Mouse (Mus musculus): ENCODE data around the gene Crbn. TPM values are rescaled to one million over a fixed set of nuclear protein-coding genes. Genes with fewer than 3 reads are reported as not detected.

Gene Crbn
- polyA plus RNA-seq, 1 experiment from 2014 or later: 35.6 TPM

GRCm38 (mm10) chr6:106769290-106769866 lies 30.5 kb downstream of the Crbn start:
- Histone ChIP-seq H3K4me1 (ENCODE audit: insufficient read depth, low read depth, low read length) (peaks cover 6% of the 10 kb centered on the region; the same call in 1 of the 2 replicates), H3K27me3 (replicated peaks; ENCODE audit: insufficient read depth, low read length) (no peaks in the 10 kb centered on the region), H3K9ac (replicated peaks; ENCODE audit: low read depth) (peak overlapping the region; percentile 64), H3K4me3 (ENCODE audit: low read depth, low read length) (peak overlapping the region; percentile 81), H3K36me3 (ENCODE audit: insufficient read depth, low read length) (peaks cover 8% of the 10 kb centered on the region; the same call in 1 of the 2 replicates), H3K27ac (ENCODE audit: low read length) (peak overlapping the region; percentile 84), H3K4me2 (replicated peaks; ENCODE audit: low read depth, low read length) (peak overlapping the region; percentile 93), H3K9me3 (ENCODE audit: low read length) (no peaks in the 10 kb centered on the region)
- 2% methylated on average over 33 of the region's 33 CpGs for WGBS
- DNase-seq (ENCODE audit: low spot score) (peak; percentile 35), ATAC-seq (peak; percentile 61)
- no peak for TF ChIP-seq CTCF (IDR thresholded peaks at IDR 0.05)
- no peak for TF ChIP-seq EP300 (IDR thresholded peaks at IDR 0.05)

GRCm38 (mm10) chr6:106768640-106769289 lies 31.1 kb downstream of the Crbn start, which contains the start of gene Trnt1:
Gene Trnt1 (plus strand): TSS chr6:106769120.
- peak within 1 kb of the TSS; percentile 81 for H3K4me3 ChIP-seq (ENCODE audit: low read depth, low read length)
- H3K27me3 ChIP-seq (replicated peaks; ENCODE audit: insufficient read depth, low read length): no peaks in the 10 kb centered on the region
- peaks cover 7% of the 10 kb centered on the region; the same call in 1 of the 2 replicates for H3K36me3 ChIP-seq (ENCODE audit: insufficient read depth, low read length)
- peak within 1 kb of the TSS; percentile 84 for H3K27ac ChIP-seq (ENCODE audit: low read length)
- ATAC-seq (peak; percentile 100), DNase-seq (ENCODE audit: low spot score) (peak; percentile 99)
- TF ChIP-seq EP300 (IDR thresholded peaks at IDR 0.05): no peak
- no peak for TF ChIP-seq CTCF (IDR thresholded peaks at IDR 0.05)
- H3K4me2 ChIP-seq (replicated peaks; ENCODE audit: low read depth, low read length): peak within 1 kb of the TSS; percentile 93
- H3K4me1 ChIP-seq (ENCODE audit: insufficient read depth, low read depth, low read length): peaks cover 6% of the 10 kb centered on the region; the same call in 1 of the 2 replicates
- WGBS: 7% methylated on average over 35 of the region's 35 CpGs
- H3K9me3 ChIP-seq (ENCODE audit: low read length): no peaks in the 10 kb centered on the region
- peak within 1 kb of the TSS; percentile 64 for H3K9ac ChIP-seq (replicated peaks; ENCODE audit: low read depth)

GRCm38 (mm10) chr6:106766774-106767173 lies 33.1 kb downstream of the Crbn start:
- 76% methylated on average over 4 of the region's 4 CpGs for WGBS
- no peak for TF ChIP-seq CTCF (IDR thresholded peaks at IDR 0.05)
- no peak for TF ChIP-seq EP300 (IDR thresholded peaks at IDR 0.05)
- no peak overlapping the region for H3K4me3 ChIP-seq (ENCODE audit: low read depth, low read length)
- no peaks in the 10 kb centered on the region for H3K36me3 ChIP-seq (ENCODE audit: insufficient read depth, low read length)
- no peak for DNase-seq (ENCODE audit: low spot score)
- H3K4me2 ChIP-seq (replicated peaks; ENCODE audit: low read depth, low read length): no peak overlapping the region
- no peaks in the 10 kb centered on the region for H3K9me3 ChIP-seq (ENCODE audit: low read length)
- no peak overlapping the region for H3K9ac ChIP-seq (replicated peaks; ENCODE audit: low read depth)
- H3K27me3 ChIP-seq (replicated peaks; ENCODE audit: insufficient read depth, low read length): no peaks in the 10 kb centered on the region
- no peak for ATAC-seq
- H3K27ac ChIP-seq (ENCODE audit: low read length): no peak overlapping the region
- H3K4me1 ChIP-seq (ENCODE audit: insufficient read depth, low read depth, low read length): peaks cover 6% of the 10 kb centered on the region; the same call in 1 of the 2 replicates

GRCm38 (mm10) chr6:106765892-106766291 lies 34.0 kb downstream of the Crbn start:
- no peak for TF ChIP-seq EP300 (IDR thresholded peaks at IDR 0.05)
- no peak for TF ChIP-seq CTCF (IDR thresholded peaks at IDR 0.05)
- no peak overlapping the region for H3K4me2 ChIP-seq (replicated peaks; ENCODE audit: low read depth, low read length)

GRCm38 (mm10) chr6:106761486-106761885 lies 38.4 kb downstream of the Crbn start:
- Histone ChIP-seq H3K27me3 (replicated peaks; ENCODE audit: insufficient read depth, low read length) (no peaks in the 10 kb centered on the region), H3K27ac (ENCODE audit: low read length) (no peak overlapping the region), H3K4me3 (ENCODE audit: low read depth, low read length) (no peak overlapping the region), H3K9ac (replicated peaks; ENCODE audit: low read depth) (no peak overlapping the region), H3K4me1 (ENCODE audit: insufficient read depth, low read depth, low read length) (no peaks in the 10 kb centered on the region), H3K4me2 (replicated peaks; ENCODE audit: low read depth, low read length) (no peak overlapping the region), H3K9me3 (ENCODE audit: low read length) (no peaks in the 10 kb centered on the region), H3K36me3 (ENCODE audit: insufficient read depth, low read length) (no peaks in the 10 kb centered on the region)
- DNase-seq (ENCODE audit: low spot score) (no peak), ATAC-seq (no peak)
- TF ChIP-seq EP300 (IDR thresholded peaks at IDR 0.05) (no peak), CTCF (IDR thresholded peaks at IDR 0.05) (no peak)
- WGBS: 52% methylated on average over 1 of the region's 1 CpGs

More at GRCm38 (mm10) chr6:106765892-106766291, 34.0 kb downstream of the Crbn start:
- ATAC-seq (no peak), DNase-seq (ENCODE audit: low spot score) (no peak)
- Histone ChIP-seq H3K9ac (replicated peaks; ENCODE audit: low read depth) (no peak overlapping the region), H3K27ac (ENCODE audit: low read length) (no peak overlapping the region), H3K36me3 (ENCODE audit: insufficient read depth, low read length) (no peaks in the 10 kb centered on the region), H3K4me3 (ENCODE audit: low read depth, low read length) (no peak overlapping the region), H3K4me1 (ENCODE audit: insufficient read depth, low read depth, low read length) (peaks cover 6% of the 10 kb centered on the region; the same call in 1 of the 2 replicates), H3K9me3 (ENCODE audit: low read length) (no peaks in the 10 kb centered on the region), H3K27me3 (replicated peaks; ENCODE audit: insufficient read depth, low read length) (no peaks in the 10 kb centered on the region)
- WGBS: 77% methylated on average over 1 of the region's 1 CpGs

- Histone ChIP-seq H3K9ac (replicated peaks; ENCODE audit: low read depth) (no peak overlapping the region), H3K4me3 (ENCODE audit: low read depth, low read length) (no peak overlapping the region), H3K4me1 (ENCODE audit: insufficient read depth, low read depth, low read length) (no peaks in the 10 kb centered on the region), H3K36me3 (ENCODE audit: insufficient read depth, low read length) (no peaks in the 10 kb centered on the region), H3K27ac (ENCODE audit: low read length) (no peak overlapping the region), H3K27me3 (replicated peaks; ENCODE audit: insufficient read depth, low read length) (no peaks in the 10 kb centered on the region), H3K4me2 (replicated peaks; ENCODE audit: low read depth, low read length) (no peak overlapping the region), H3K9me3 (ENCODE audit: low read length) (no peaks in the 10 kb centered on the region)
- WGBS: 70% methylated on average over 3 of the region's 3 CpGs
- ATAC-seq (no peak), DNase-seq (ENCODE audit: low spot score) (no peak)
- TF ChIP-seq EP300 (IDR thresholded peaks at IDR 0.05): no peak
- no peak for TF ChIP-seq CTCF (IDR thresholded peaks at IDR 0.05)
These were observed 39.2 kb downstream of the Crbn start for GRCm38 (mm10) chr6:106760473-106761218.

Measured in lung, postnatal 0 days (tissue).